Mouse (Mus musculus): ENCODE results near the gene Slc26a8. TPM values are rescaled to one million over a fixed set of nuclear protein-coding genes. Genes with fewer than 3 reads are reported as not detected.
A peak's percentile ranks its signal among the peaks of the same experiment; 100 is the strongest.
"Not testable (repeated sequence)": the region's sequence is repeated elsewhere in the genome, so short reads cannot be mapped to it uniquely, and the experiment has no call there.

Slc26a8 gene
- polyA plus RNA-seq (2014; fragmentation: Nextera tagmentation; extraction: Ambion mirVana) = 0.49 and 1.0 TPM in 2 replicates

DNA sequence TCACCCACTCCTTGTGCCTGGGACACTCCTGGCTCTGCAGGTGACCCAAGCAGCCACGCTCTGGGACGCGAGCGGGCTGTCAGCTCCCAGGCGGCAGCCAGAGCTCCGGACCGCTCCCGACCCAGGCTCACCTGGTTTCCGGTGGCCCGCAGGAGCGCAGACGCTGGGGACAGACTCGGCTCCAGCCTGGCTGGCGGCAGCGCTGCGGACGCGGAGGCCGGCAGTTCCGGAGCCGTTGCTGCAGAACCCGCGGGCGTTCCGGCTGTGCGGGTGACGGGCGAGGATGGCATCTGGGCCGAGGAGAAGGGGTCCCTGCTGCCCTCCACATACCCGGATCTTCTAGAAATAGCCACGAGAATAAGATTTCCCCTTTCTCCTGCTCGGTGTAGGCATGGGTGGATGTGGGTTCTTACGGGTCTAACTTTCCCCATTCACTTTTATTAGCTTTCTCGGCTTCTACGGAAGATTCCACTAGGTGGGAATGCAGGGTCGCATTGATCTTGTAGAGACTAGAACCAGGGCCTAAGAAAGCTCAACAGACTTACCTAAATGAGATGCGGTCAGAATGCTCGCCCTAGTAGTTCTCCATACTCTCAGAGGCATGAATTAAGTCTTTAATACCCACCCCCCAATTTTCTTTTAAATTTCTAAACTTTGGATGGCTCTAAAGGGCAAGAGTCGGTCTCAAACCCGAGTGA lies at the start of gene Slc26a8:
Slc26a8 (minus strand) TSS at position 648 of the 698 bp plus-strand sequence.
- peak within 1 kb of the TSS; percentile 66 for H3K9ac ChIP-seq (ENCODE audit: low read length)
- peaks cover 12% of the 10 kb centered on the region; the same call in 1 of the 2 replicates for H3K4me1 ChIP-seq (replicated peaks; ENCODE audit: control insufficient read depth, insufficient read depth, low read length)
- no peaks in the 10 kb centered on the region for H3K36me3 ChIP-seq (ENCODE audit: control insufficient read depth, insufficient read depth, low read length)
- H3K9me3 ChIP-seq (ENCODE audit: control insufficient read depth, low read length) = no peaks in the 10 kb centered on the region
- DNase-seq (ENCODE audit: low spot score) (peak; percentile 73), ATAC-seq (replicated peaks; ENCODE audit: low FRiP score) (no peak)
- peak within 1 kb of the TSS; percentile 86 for H3K4me2 ChIP-seq (ENCODE audit: low read depth, low read length, severe bottlenecking)
- WGBS = 10% methylated on average over 40 of the region's 40 CpGs
- peak within 1 kb of the TSS; percentile 97 for H3K4me3 ChIP-seq (ENCODE audit: low read depth, low read length)
- 0 out of 2 replicates have a peak within 1 kb of the TSS, but pooled peaks have one; percentile 19 for H3K27ac ChIP-seq (ENCODE audit: low read depth, low read length)
- H3K27me3 ChIP-seq (ENCODE audit: control insufficient read depth, insufficient read depth, low read length) = peaks cover 9% of the 10 kb centered on the region

DNA sequence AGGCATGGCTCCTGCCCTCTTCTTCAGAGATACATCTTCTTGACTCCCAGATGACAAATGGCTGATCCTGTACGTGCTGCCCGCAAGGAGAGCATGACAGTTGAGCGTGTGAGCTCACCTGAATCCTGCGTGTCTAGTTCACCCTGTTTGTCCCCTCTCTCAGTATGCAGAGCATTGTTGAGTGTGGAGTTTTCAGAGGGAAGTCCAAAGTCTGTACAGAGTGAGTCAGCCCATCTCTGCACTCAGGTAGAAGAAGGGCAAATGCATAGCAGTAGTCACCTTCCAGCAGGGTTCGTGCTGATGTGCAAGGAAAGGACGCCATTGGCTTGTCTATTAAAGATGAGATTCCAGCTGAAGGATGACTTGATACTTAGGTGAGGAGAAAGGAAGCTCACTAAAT lies 49.2 kb upstream of the Slc26a8 start:
- no peak overlapping the region for H3K4me3 ChIP-seq (ENCODE audit: low read depth, low read length)
- H3K27me3 ChIP-seq (ENCODE audit: control insufficient read depth, insufficient read depth, low read length) = no peaks in the 10 kb centered on the region
- 96% methylated on average over 6 of the region's 6 CpGs for WGBS
- H3K9ac ChIP-seq (ENCODE audit: low read length) = no peak overlapping the region
- DNase-seq (ENCODE audit: low spot score) (no peak), ATAC-seq (replicated peaks; ENCODE audit: low FRiP score) (no peak)
- H3K4me2 ChIP-seq (ENCODE audit: low read depth, low read length, severe bottlenecking) = no peak overlapping the region
- H3K36me3 ChIP-seq (ENCODE audit: control insufficient read depth, insufficient read depth, low read length) = peaks cover 7% of the 10 kb centered on the region
- H3K4me1 ChIP-seq (replicated peaks; ENCODE audit: control insufficient read depth, insufficient read depth, low read length) = no peaks in the 10 kb centered on the region
- no peaks in the 10 kb centered on the region for H3K9me3 ChIP-seq (ENCODE audit: control insufficient read depth, low read length)
- H3K27ac ChIP-seq (ENCODE audit: low read depth, low read length) = no peak overlapping the region

DNA sequence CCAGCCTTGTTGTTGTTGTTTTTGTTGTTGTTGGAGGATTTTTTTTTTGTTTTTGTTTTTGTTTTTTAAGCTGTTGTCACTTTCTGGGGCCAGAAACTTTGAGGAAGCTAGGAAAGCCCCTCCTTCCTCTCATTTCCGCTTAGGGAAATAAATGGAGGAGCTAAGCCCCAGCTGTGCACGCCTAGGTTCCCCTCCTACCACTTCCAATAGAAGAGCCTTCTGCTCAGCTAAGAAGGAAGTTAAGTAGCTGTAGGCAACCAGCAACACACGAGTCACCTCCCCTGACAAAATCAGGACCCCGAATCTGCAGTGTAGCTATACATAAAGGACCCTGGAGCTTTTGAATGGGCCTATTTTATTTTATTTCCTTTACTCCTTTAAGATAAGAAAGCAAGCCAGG lies 47.9 kb upstream of the Slc26a8 start:
- Histone ChIP-seq H3K4me1 (replicated peaks; ENCODE audit: control insufficient read depth, insufficient read depth, low read length) (no peaks in the 10 kb centered on the region), H3K9ac (ENCODE audit: low read length) (no peak overlapping the region), H3K4me2 (ENCODE audit: low read depth, low read length, severe bottlenecking) (no peak overlapping the region), H3K9me3 (ENCODE audit: control insufficient read depth, low read length) (no peaks in the 10 kb centered on the region), H3K4me3 (ENCODE audit: low read depth, low read length) (no peak overlapping the region), H3K36me3 (ENCODE audit: control insufficient read depth, insufficient read depth, low read length) (no peaks in the 10 kb centered on the region; the same call in 1 of the 2 replicates), H3K27ac (ENCODE audit: low read depth, low read length) (no peak overlapping the region), H3K27me3 (ENCODE audit: control insufficient read depth, insufficient read depth, low read length) (no peaks in the 10 kb centered on the region)
- ATAC-seq (replicated peaks; ENCODE audit: low FRiP score) = no peak
- 86% methylated on average over 4 of the region's 4 CpGs for WGBS
- DNase-seq (ENCODE audit: low spot score) = no peak

- WGBS = 85% methylated on average over 4 of the region's 4 CpGs
- no peak overlapping the region for H3K4me3 ChIP-seq (ENCODE audit: low read depth, low read length)
- no peak overlapping the region for H3K27ac ChIP-seq (ENCODE audit: low read depth, low read length)
- ATAC-seq (replicated peaks; ENCODE audit: low FRiP score) (no peak), DNase-seq (ENCODE audit: low spot score) (no peak)
- H3K9me3 ChIP-seq (ENCODE audit: control insufficient read depth, low read length) = no peaks in the 10 kb centered on the region
- no peak overlapping the region for H3K4me2 ChIP-seq (ENCODE audit: low read depth, low read length, severe bottlenecking)
- H3K36me3 ChIP-seq (ENCODE audit: control insufficient read depth, insufficient read depth, low read length) = no peaks in the 10 kb centered on the region; the same call in 1 of the 2 replicates
- H3K9ac ChIP-seq (ENCODE audit: low read length) = no peak overlapping the region
- no peaks in the 10 kb centered on the region for H3K27me3 ChIP-seq (ENCODE audit: control insufficient read depth, insufficient read depth, low read length)
- no peaks in the 10 kb centered on the region for H3K4me1 ChIP-seq (replicated peaks; ENCODE audit: control insufficient read depth, insufficient read depth, low read length)
These were observed 46.5 kb upstream of the Slc26a8 start for GRCm38 (mm10) chr17:28736486-28736885.

- Histone ChIP-seq H3K27ac (ENCODE audit: low read depth, low read length) (no peak overlapping the region), H3K27me3 (ENCODE audit: control insufficient read depth, insufficient read depth, low read length) (no peaks in the 10 kb centered on the region), H3K9me3 (ENCODE audit: control insufficient read depth, low read length) (no peaks in the 10 kb centered on the region), H3K9ac (ENCODE audit: low read length) (no peak overlapping the region), H3K4me3 (ENCODE audit: low read depth, low read length) (no peak overlapping the region), H3K4me2 (ENCODE audit: low read depth, low read length, severe bottlenecking) (no peak overlapping the region), H3K36me3 (ENCODE audit: control insufficient read depth, insufficient read depth, low read length) (no peaks in the 10 kb centered on the region; the same call in 1 of the 2 replicates), H3K4me1 (replicated peaks; ENCODE audit: control insufficient read depth, insufficient read depth, low read length) (no peaks in the 10 kb centered on the region)
- DNase-seq (ENCODE audit: low spot score) (no peak), ATAC-seq (replicated peaks; ENCODE audit: low FRiP score) (no peak)
- WGBS = 95% methylated on average over 6 of the region's 6 CpGs
These were observed 45.5 kb upstream of the Slc26a8 start for GRCm38 (mm10) chr17:28735317-28736105.

GRCm38 (mm10) chr17:28727511-28727910 lies 37.5 kb upstream of the Slc26a8 start:
- 93% methylated on average over 11 of the region's 11 CpGs for WGBS
- not testable (repeated sequence) for H3K4me2 ChIP-seq (ENCODE audit: low read depth, low read length, severe bottlenecking)

GRCm38 (mm10) chr17:28725783-28726182 lies 35.8 kb upstream of the Slc26a8 start, which contains the start of gene AC170998.1:
AC170998.1 (plus strand) TSS chr17:28726083.
- ATAC-seq (replicated peaks; ENCODE audit: low FRiP score) (no peak), DNase-seq (ENCODE audit: low spot score) (no peak)
- Histone ChIP-seq H3K9me3 (ENCODE audit: control insufficient read depth, low read length) (no peaks in the 10 kb centered on the region), H3K4me3 (ENCODE audit: low read depth, low read length) (no peak within 1 kb of the TSS), H3K4me2 (ENCODE audit: low read depth, low read length, severe bottlenecking) (no peak within 1 kb of the TSS), H3K9ac (ENCODE audit: low read length) (no peak within 1 kb of the TSS), H3K36me3 (ENCODE audit: control insufficient read depth, insufficient read depth, low read length) (peaks cover 3% of the 10 kb centered on the region; the same call in 1 of the 2 replicates), H3K27me3 (ENCODE audit: control insufficient read depth, insufficient read depth, low read length) (no peaks in the 10 kb centered on the region), H3K4me1 (replicated peaks; ENCODE audit: control insufficient read depth, insufficient read depth, low read length) (no peaks in the 10 kb centered on the region), H3K27ac (ENCODE audit: low read depth, low read length) (no peak within 1 kb of the TSS)
- 95% methylated on average over 4 of the region's 4 CpGs for WGBS

More at GRCm38 (mm10) chr17:28727511-28727910, 37.5 kb upstream of the Slc26a8 start:
- not testable (repeated sequence) for H3K9me3 ChIP-seq (ENCODE audit: control insufficient read depth, low read length); DNase-seq (ENCODE audit: low spot score); H3K4me3 ChIP-seq (ENCODE audit: low read depth, low read length); H3K27me3 ChIP-seq (ENCODE audit: control insufficient read depth, insufficient read depth, low read length); ATAC-seq (replicated peaks; ENCODE audit: low FRiP score); H3K9ac ChIP-seq (ENCODE audit: low read length); H3K36me3 ChIP-seq (ENCODE audit: control insufficient read depth, insufficient read depth, low read length); H3K4me1 ChIP-seq (replicated peaks; ENCODE audit: control insufficient read depth, insufficient read depth, low read length); H3K27ac ChIP-seq (ENCODE audit: low read depth, low read length)

- 68% methylated on average over 3 of the region's 3 CpGs for WGBS
- no peak overlapping the region for H3K4me2 ChIP-seq (ENCODE audit: low read depth, low read length, severe bottlenecking)
- H3K4me3 ChIP-seq (ENCODE audit: low read depth, low read length) = no peak overlapping the region
- no peak overlapping the region for H3K27ac ChIP-seq (ENCODE audit: low read depth, low read length)
- no peaks in the 10 kb centered on the region for H3K4me1 ChIP-seq (replicated peaks; ENCODE audit: control insufficient read depth, insufficient read depth, low read length)
- no peaks in the 10 kb centered on the region for H3K9me3 ChIP-seq (ENCODE audit: control insufficient read depth, low read length)
- DNase-seq (ENCODE audit: low spot score) = no peak
- H3K27me3 ChIP-seq (ENCODE audit: control insufficient read depth, insufficient read depth, low read length) = no peaks in the 10 kb centered on the region
- no peak overlapping the region for H3K9ac ChIP-seq (ENCODE audit: low read length)
- H3K36me3 ChIP-seq (ENCODE audit: control insufficient read depth, insufficient read depth, low read length) = peaks cover 3% of the 10 kb centered on the region; the same call in 1 of the 2 replicates
- ATAC-seq (replicated peaks; ENCODE audit: low FRiP score) = no peak
These were observed 27.5 kb upstream of the Slc26a8 start for GRCm38 (mm10) chr17:28717535-28717934.

All from forebrain, embryonic 11.5 days (tissue).